Mouse (Mus musculus) liver, embryonic 16.5 days (tissue): Measurements from ENCODE around the gene Rorc. TPM values are rescaled to one million over a fixed set of nuclear protein-coding genes. Genes with fewer than 3 reads are reported as not detected.

Experiments
- ATAC-seq: fragments of 200-750 bp; cut with Nextera tagmentation; 2 replicates; pipeline ENCODE4 v1.8.0; 2017; ENCODE audit warnings: low read depth, mild to moderate bottlenecking, moderate number of reproducible peaks, moderate library complexity
- H3K27ac ChIP-seq: fragments of 300-500 bp; sonication (generic); 2 replicates; pipeline ENCODE4 v1.5.1; 2014; ENCODE audit warnings: mild to moderate bottlenecking, low read length
- H3K27me3 ChIP-seq: fragments of 300-500 bp; sonication (generic); 2 replicates; pipeline ENCODE4 v1.6.1; 2014; ENCODE audit warnings: low read depth, low read length, mixed read lengths; ENCODE audit not compliant: control insufficient read depth, insufficient read depth
- H3K36me3 ChIP-seq: fragments of 300-500 bp; sonication (generic); 2 replicates; pipeline ENCODE4 v1.6.1; 2014; ENCODE audit warnings: mild to moderate bottlenecking; ENCODE audit not compliant: control insufficient read depth, insufficient read depth
- H3K4me1 ChIP-seq: fragments of 300-500 bp; sonication (generic); 2 replicates; pipeline ENCODE4 v1.6.1; 2014; ENCODE audit warnings: low read depth, low read length, mixed read lengths; ENCODE audit not compliant: control insufficient read depth
- H3K4me2 ChIP-seq: fragments of 300-500 bp; sonication (generic); 2 replicates; pipeline ENCODE4 v1.6.1; 2014; ENCODE audit warnings: low read depth, low read length, mixed read lengths
- H3K4me3 ChIP-seq: fragments of 300-500 bp; sonication (generic); 2 replicates; pipeline ENCODE4 v1.5.1; 2014; ENCODE audit warnings: low read depth, mild to moderate bottlenecking, low read length
- H3K9ac ChIP-seq: fragments of 300-500 bp; sonication (generic); 2 replicates; pipeline ENCODE4 v1.6.1; 2014; ENCODE audit warnings: low read depth, low read length
- H3K9me3 ChIP-seq: fragments of 300-500 bp; sonication (generic); replicated peaks from 2 replicates; pipeline ENCODE4 v1.6.1; 2016; ENCODE audit warnings: low read length; ENCODE audit not compliant: control insufficient read depth
- WGBS: fragments of 180-500 bp; shearing (Covaris S2); extraction: QIAGEN DNeasy Blood & Tissue Kit; methylation state at CpG from one replicate; pipeline ENCODE4 v1.1.7; 2014; ENCODE audit not compliant: insufficient replicate concordance; 5-methylcytosine and 5-hydroxymethylcytosine counted together
- polyA plus RNA-seq: library from polyadenylated mRNA; unstranded; fragments of >200 nt; fragmentation: Nextera tagmentation; extraction: Ambion mirVana; gene quantifications from 2 replicates; pipeline ENCODE4 v1.2.1, GENCODE M21; 2015

Gene Rorc
- polyA plus RNA-seq, 1 experiment from 2014 or later, result 2.3 TPM

DNA sequence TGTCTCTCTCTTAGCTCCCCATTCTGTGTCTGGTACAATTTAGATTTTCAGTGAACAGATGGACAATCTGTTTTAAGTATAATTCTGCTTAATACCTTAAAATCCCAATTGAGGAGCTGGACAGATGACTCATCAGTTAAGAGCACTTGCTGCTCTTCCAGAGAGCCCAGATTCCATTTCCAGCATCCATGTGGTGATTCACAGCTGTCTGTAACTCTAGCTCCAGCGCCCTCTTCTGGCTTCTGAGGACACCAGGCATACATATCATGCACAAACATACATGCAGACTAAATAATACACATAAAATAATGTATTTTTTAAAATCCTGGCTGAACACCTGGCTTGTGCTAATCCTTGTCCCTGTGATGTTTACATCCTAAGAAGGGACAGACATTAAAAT, 11.8 kb upstream of the Rorc start:
- Histone ChIP-seq H3K9ac (no peak overlapping the region), H3K4me3 (no peak overlapping the region), H3K9me3 (no peaks in the 10 kb centered on the region), H3K27ac (no peak overlapping the region), H3K4me1 (no peaks in the 10 kb centered on the region), H3K27me3 (peaks cover 34% of the 10 kb centered on the region), H3K4me2 (no peak overlapping the region), H3K36me3 (no peaks in the 10 kb centered on the region)
- no peak for ATAC-seq
- 3% methylated on average over 1 of the region's 1 CpGs for WGBS

DNA sequence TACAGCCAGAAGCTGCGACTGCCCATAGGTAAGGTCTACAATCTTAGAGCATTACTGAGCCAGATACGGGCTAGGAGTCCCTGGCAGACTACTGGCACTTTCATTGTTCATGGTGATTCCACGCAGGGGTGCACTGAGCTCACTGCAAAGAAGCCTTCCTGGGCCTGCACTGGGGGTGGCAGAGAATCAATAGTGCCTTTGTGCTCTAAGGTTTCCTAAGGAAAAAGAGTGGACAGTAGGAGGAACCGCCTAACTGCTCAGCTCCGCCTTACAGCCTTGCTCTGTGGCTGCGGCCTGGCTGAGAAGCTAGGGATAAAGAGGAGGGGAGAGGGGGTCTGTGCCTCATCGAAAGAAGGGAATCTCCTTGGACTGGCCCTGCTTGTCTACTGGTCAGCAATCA, 10.5 kb upstream of the Rorc start, which contains the start of gene C2cd4d:
C2cd4d (plus strand) TSS at position 301 of the 400 bp plus-strand sequence.
- 51% methylated on average over 7 of the region's 7 CpGs for WGBS
- H3K4me2 ChIP-seq, result peak within 1 kb of the TSS; percentile 66
- no peaks in the 10 kb centered on the region for H3K4me1 ChIP-seq
- no peak within 1 kb of the TSS; the same call in 1 of the 2 replicates for H3K9ac ChIP-seq
- peaks cover 34% of the 10 kb centered on the region for H3K27me3 ChIP-seq
- no peak within 1 kb of the TSS for H3K27ac ChIP-seq
- no peaks in the 10 kb centered on the region for H3K9me3 ChIP-seq
- no peak for ATAC-seq
- no peaks in the 10 kb centered on the region for H3K36me3 ChIP-seq
- peak within 1 kb of the TSS; percentile 42; the same call in 1 of the 2 replicates for H3K4me3 ChIP-seq

DNA sequence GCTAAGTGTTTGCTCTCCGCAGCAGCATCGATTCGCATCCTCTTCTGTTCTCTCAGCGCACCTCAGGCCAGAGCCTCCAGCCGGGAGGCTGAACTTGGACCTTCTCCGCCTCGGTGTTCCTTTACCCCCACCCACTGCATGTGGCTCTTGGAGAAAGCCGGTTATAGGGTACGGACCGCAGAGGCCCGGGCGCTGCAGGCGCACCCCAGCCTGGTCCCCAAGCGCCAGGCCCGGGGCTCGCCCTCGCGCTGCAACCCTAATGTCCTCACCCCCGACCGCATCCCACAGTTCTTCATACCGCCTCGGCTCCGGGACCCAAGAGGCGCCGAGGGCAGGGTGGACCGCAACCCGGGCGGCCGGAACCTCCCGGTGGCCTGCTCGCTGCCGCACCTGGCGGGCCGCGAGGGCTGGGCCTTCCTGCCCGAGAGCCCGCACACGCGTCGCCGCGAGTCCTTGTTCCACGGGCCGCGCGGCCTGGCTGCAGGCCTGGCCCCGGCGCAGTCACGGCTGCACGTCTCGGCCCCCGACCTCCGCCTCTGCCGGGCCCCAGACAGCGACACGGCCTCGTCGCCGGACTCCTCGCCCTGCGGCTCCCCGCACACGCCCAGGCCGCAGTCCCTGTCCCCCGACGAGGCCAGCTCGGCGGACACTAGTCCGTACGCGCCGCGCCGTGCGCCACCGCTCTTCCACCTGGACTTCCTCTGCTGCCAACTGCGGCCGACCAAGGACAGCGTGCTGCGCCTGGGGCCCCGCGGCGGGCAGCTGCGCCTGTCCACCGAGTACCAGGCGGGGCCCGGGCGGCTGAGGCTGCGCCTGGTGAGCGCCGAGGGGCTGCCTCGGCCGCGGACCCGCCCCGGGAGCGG, 9.1 kb upstream of the Rorc start:
- peak overlapping the region; percentile 42 for H3K4me3 ChIP-seq
- no peaks in the 10 kb centered on the region for H3K9me3 ChIP-seq
- no peaks in the 10 kb centered on the region for H3K4me1 ChIP-seq
- H3K4me2 ChIP-seq, result peak overlapping the region; percentile 66
- no peak overlapping the region for H3K27ac ChIP-seq
- WGBS, result 4% methylated on average over 97 of the region's 97 CpGs
- peak; percentile 17; the same call in 1 of the 2 replicates for ATAC-seq
- peaks cover 34% of the 10 kb centered on the region for H3K27me3 ChIP-seq
- no peaks in the 10 kb centered on the region for H3K36me3 ChIP-seq
- H3K9ac ChIP-seq, result peak overlapping the region; percentile 33; the same call in 1 of the 2 replicates

DNA sequence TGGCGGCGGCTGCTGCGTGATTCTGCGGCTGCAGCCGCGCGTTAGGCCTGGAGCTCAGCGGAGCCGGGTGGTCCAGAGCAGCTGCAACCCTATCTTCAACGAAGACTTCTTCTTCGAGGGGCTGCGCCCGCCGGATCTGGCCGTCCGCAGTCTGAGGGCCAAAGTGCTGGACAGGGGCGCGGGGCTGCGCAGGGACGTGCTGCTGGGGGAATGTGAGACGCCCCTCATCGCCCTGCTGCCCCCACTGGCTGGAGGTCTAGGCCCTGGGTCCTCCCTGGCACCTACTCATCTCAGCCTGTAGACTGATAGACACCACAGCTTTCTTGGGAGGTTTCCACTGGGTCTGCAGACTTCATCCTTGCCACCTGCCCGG, 8.5 kb upstream of the Rorc start:
- no peak for ATAC-seq

DNA sequence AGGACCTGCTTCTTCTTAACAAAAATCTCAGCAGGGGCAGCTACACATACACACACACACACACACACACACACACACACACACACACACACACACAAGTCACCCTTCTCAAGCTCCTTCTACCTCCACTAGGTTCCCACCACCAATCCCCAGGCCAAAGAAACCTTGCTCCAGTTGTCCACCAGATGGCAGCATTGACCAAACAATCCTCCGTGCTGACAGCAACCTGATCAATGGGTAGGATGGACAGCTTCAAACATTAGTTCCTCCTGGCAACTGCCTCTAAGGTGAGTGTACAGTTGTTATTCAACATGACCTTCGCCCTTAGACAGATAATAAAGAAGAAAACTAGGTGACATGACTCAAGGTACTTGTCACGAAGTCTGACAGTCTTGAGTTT, 5.8 kb upstream of the Rorc start:
- Histone ChIP-seq H3K27me3 (peaks cover 34% of the 10 kb centered on the region), H3K27ac (no peak overlapping the region), H3K9me3 (no peaks in the 10 kb centered on the region), H3K4me3 (no peak overlapping the region), H3K4me1 (no peaks in the 10 kb centered on the region), H3K36me3 (no peaks in the 10 kb centered on the region), H3K4me2 (no peak overlapping the region), H3K9ac (no peak overlapping the region)
- ATAC-seq, result no peak
- WGBS, result 14% methylated on average over 3 of the region's 3 CpGs

More for the DNA sequence above, 8.5 kb upstream of the Rorc start:
- H3K9me3 ChIP-seq, result no peaks in the 10 kb centered on the region
- peak overlapping the region; percentile 42 for H3K4me3 ChIP-seq
- H3K4me2 ChIP-seq, result peak overlapping the region; percentile 66
- H3K4me1 ChIP-seq, result no peaks in the 10 kb centered on the region
- H3K9ac ChIP-seq, result peak overlapping the region; percentile 33; the same call in 1 of the 2 replicates
- H3K27me3 ChIP-seq, result peaks cover 34% of the 10 kb centered on the region
- H3K27ac ChIP-seq, result no peak overlapping the region
- WGBS, result 5% methylated on average over 23 of the region's 23 CpGs
- H3K36me3 ChIP-seq, result no peaks in the 10 kb centered on the region

DNA sequence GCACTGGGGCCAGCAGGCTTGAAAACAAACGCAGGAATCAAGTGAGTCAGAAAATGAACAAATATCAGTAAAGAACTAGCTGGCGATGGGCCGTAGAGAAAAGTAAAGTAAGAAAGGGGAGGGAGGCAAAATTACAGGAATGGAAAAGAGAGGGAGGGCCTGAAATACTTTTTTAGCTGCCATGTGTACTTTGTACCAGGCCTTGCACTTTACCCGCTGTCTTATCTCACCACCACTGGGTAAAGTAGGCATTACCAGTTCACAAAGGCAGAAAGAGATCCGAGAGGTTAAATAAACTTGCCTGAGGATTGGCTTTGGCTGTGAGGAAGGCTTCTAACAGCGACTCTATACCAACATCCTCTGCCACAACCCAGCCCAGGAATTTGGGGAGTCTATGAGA, 5.1 kb upstream of the Rorc start:
- H3K4me3 ChIP-seq, result no peak overlapping the region
- H3K4me2 ChIP-seq, result no peak overlapping the region
- no peaks in the 10 kb centered on the region for H3K4me1 ChIP-seq
- ATAC-seq, result no peak
- H3K27me3 ChIP-seq, result peaks cover 26% of the 10 kb centered on the region
- no peaks in the 10 kb centered on the region for H3K9me3 ChIP-seq
- H3K27ac ChIP-seq, result no peak overlapping the region
- no peak overlapping the region for H3K9ac ChIP-seq
- 59% methylated on average over 6 of the region's 6 CpGs for whole genome bisulfite sequencing
- no peaks in the 10 kb centered on the region for H3K36me3 ChIP-seq

DNA sequence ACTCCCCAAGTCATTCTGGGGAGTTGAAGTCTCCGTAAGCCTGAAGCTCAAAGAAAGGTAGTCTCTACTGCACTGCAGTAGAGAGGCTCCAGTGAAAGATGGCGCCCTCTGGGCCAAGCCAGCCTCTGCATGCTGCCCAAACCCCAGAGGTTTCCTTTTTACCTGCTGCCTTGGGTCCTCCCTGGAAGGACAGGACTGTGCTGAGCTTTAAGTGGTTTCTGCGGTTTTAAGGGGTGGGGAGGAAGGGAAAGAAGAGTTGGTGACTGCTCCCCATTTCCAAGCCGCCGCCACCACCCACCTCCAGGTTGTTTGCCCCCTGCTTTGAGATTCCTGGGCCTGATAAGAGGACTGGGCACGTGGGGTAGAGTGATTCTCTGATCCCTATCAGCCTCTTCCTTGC, 4.0 kb upstream of the Rorc start:
- Histone ChIP-seq H3K9ac (no peak overlapping the region), H3K27me3 (peaks cover 16% of the 10 kb centered on the region), H3K36me3 (no peaks in the 10 kb centered on the region), H3K4me1 (no peaks in the 10 kb centered on the region; the same call in none of the 2 replicates), H3K4me2 (no peak overlapping the region), H3K4me3 (no peak overlapping the region), H3K27ac (no peak overlapping the region), H3K9me3 (no peaks in the 10 kb centered on the region)
- 46% methylated on average over 6 of the region's 6 CpGs for WGBS
- no peak for ATAC-seq

DNA sequence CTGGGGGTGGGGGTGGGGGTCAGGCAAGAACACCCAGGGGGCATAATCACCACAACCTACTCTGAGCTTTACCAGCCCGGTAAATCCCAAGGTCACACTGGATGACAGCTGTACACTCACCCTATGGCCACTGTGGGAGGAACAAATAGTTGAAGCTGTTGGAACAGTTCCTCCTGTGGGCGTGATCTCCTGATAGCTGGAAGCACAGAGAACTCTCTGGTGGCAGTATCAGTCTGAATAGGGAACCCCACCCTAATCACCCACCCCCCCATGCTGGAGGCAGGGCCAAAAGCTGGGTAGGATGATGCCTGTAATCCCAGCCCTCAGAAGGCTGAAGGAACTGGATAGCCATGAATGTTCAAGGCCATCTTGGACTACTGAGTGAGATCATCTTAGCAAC, 2.9 kb upstream of the Rorc start:
- Histone ChIP-seq H3K4me1 (no peaks in the 10 kb centered on the region; the same call in none of the 2 replicates), H3K27me3 (peaks cover 6% of the 10 kb centered on the region), H3K4me2 (no peak overlapping the region), H3K27ac (no peak overlapping the region), H3K9ac (no peak overlapping the region), H3K4me3 (no peak overlapping the region), H3K36me3 (no peaks in the 10 kb centered on the region), H3K9me3 (no peaks in the 10 kb centered on the region)
- no peak; the same call in 1 of the 2 replicates for ATAC-seq
- 34% methylated on average over 2 of the region's 2 CpGs for WGBS

DNA sequence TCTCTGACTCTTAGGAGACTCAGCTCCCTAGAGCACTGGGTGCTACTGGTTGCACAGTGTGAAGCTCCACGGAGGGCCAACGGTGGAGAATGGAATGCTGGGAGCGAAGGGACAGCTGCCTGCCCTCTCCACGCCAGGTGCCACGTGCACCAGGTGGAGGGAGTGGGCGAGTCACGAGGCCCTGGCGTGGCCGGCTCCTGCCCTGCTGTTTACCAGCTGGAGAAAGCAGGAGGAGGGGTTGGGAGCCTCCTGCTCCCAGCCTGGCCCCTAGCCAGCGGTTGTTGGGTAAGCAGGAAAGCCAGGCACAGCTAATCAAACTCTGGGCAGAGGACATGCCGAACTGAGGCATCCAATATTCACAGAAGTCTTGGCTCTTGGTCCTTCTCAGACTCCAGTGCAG, 957 bp upstream of the Rorc start:
- peak; percentile 85 for ATAC-seq
- no peak overlapping the region for H3K27ac ChIP-seq
- H3K36me3 ChIP-seq, result no peaks in the 10 kb centered on the region
- H3K9ac ChIP-seq, result no peak overlapping the region
- H3K4me1 ChIP-seq, result no peaks in the 10 kb centered on the region; the same call in none of the 2 replicates
- WGBS, result 22% methylated on average over 11 of the region's 11 CpGs
- no peak overlapping the region for H3K4me2 ChIP-seq
- H3K27me3 ChIP-seq, result no peaks in the 10 kb centered on the region; the same call in 1 of the 2 replicates
- no peaks in the 10 kb centered on the region for H3K9me3 ChIP-seq
- no peak overlapping the region for H3K4me3 ChIP-seq
